Mouse (Mus musculus): ENCODE results near the gene Ube2q2. TPM values are rescaled to one million over a fixed set of nuclear protein-coding genes. Genes with fewer than 3 reads are reported as not detected.

Ube2q2 gene
- total and polyA plus RNA-seq, 3 experiments: 13.1 to 24.4 (median 24.1) TPM

DNA sequence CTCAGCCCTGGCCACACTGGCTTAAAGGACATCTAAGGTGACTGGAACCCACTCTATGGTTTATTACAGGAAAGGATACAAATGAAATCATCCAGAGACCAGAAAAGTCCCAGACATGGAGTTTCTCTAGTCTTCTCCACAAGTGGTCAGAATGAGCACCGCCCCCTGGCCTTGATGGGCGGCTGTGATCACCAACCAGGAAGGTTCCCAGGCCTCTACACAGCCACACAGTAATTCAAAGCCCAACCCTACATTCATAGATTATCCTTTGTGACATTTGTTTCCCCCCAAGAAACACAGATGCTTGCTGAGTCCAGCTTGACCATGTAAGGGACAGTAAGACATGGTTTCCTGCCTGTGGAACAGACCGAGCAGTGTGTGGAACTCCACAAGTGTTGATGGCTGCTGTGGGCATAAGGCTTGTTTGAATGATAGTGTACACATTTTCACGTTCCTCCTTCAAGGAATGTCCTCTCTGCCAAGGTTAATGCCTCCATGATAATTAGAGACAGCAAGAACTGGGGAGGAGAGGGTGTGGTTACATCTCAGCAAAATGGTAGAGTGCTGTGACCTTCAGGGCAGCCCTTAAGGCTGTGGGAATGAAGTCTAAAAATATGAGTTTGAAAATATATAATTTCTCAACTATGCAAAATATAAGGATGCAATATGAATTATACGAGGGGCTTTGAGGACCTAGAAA, 45.6 kb upstream of the Ube2q2 start:
- in situ Hi-C loops (cut with MboI; ENCODE audit: low pct_ligation_motif_present, low pct_unique_long_range_greater_than_20kb, low sequenced_read_pairs): loop anchor here (10.0 to 25.0 kb wide), 2 partner anchors 268 to 366 kb away; partner anchors contain the start of gene Wdr61
- Histone ChIP-seq H3K4me3 (replicated peaks in 1 of 3; ENCODE audit: low read depth in 2 of 3, low read length in 2 of 3, poor library complexity in 1 of 3) (no peak overlapping the region), H3K4me1 (ENCODE audit: control insufficient read depth in 1 of 2, insufficient read depth in 2 of 2) (peaks cover 0 to 8% of the 10 kb centered on the region in 2 experiments; a peak in 1 of 4 replicates), H3K9ac (ENCODE audit: insufficient read depth, low read depth) (no peak overlapping the region), H3K36me3 (replicated peaks in 1 of 2; ENCODE audit: control insufficient read depth in 1 of 2, insufficient read depth in 1 of 2, low read length in 1 of 2) (no peaks in the 10 kb centered on the region), H3K79me2 (replicated peaks; ENCODE audit: control insufficient read depth, extremely low read depth, insufficient read depth, poor library complexity, severe bottlenecking) (no peaks in the 10 kb centered on the region), H3K27me3 (replicated peaks) (no peaks in the 10 kb centered on the region), H3K27ac (ENCODE audit: insufficient read depth, low read depth) (no peak overlapping the region), H3K9me3 (replicated peaks; ENCODE audit: low read length) (no peaks in the 10 kb centered on the region), H3K4me2 (ENCODE audit: insufficient read depth, low read depth, poor library complexity, severe bottlenecking) (no peak overlapping the region)
- dilution Hi-C loops (cut with MboI; ENCODE audit: extremely low pct_ligation_motif_present, extremely low pct_unique_long_range_greater_than_20kb, low sequenced_read_pairs): no loop called here
- TF ChIP-seq ZMIZ1 (IDR thresholded peaks at IDR 0.05; ENCODE audit: low read depth, low read length): no peak
- no peak for TF ChIP-seq HCFC1 (IDR thresholded peaks at IDR 0.05; ENCODE audit: low read depth, low read length)
- TF ChIP-seq ZC3H11A (IDR thresholded peaks at IDR 0.05; ENCODE audit: low read depth, low read length): no peak
- no peak for TF ChIP-seq POLR2A (IDR thresholded peaks at IDR 0.05; ENCODE audit: low read depth, low read length)
- TF ChIP-seq MEF2A (IDR thresholded peaks at IDR 0.05; ENCODE audit: borderline replicate concordance, low read depth, low read length): no peak
- no peak for TF ChIP-seq E2F4 (IDR thresholded peaks at IDR 0.05; ENCODE audit: insufficient replicate concordance, low read depth, low read length)
- DNase-seq (ENCODE audit: extremely low read depth): no peak

- H3K4me3 ChIP-seq (replicated peaks in 1 of 3; ENCODE audit: low read depth in 2 of 3, low read length in 2 of 3, poor library complexity in 1 of 3): no peak overlapping the region
- H3K9ac ChIP-seq (ENCODE audit: insufficient read depth, low read depth): no peak overlapping the region
- H3K27ac ChIP-seq (ENCODE audit: insufficient read depth, low read depth): no peak overlapping the region
- H3K4me2 ChIP-seq (ENCODE audit: insufficient read depth, low read depth, poor library complexity, severe bottlenecking): no peak overlapping the region
- dilution Hi-C loops (cut with MboI; ENCODE audit: extremely low pct_ligation_motif_present, extremely low pct_unique_long_range_greater_than_20kb, low sequenced_read_pairs) (no loop called here), in situ Hi-C loops (cut with MboI; ENCODE audit: low pct_ligation_motif_present, low pct_unique_long_range_greater_than_20kb, low sequenced_read_pairs) (loop anchor here (5.0 to 25.0 kb wide), 2 partner anchors 202 to 373 kb away; partner anchors contain the start of gene Wdr61)
- H3K9me3 ChIP-seq (replicated peaks; ENCODE audit: low read length): no peaks in the 10 kb centered on the region
- peaks cover 5 to 30% of the 10 kb centered on the region in 2 experiments for H3K4me1 ChIP-seq (ENCODE audit: control insufficient read depth in 1 of 2, insufficient read depth in 2 of 2)
- H3K27me3 ChIP-seq (replicated peaks): no peaks in the 10 kb centered on the region
- H3K36me3 ChIP-seq (replicated peaks in 1 of 2; ENCODE audit: control insufficient read depth in 1 of 2, insufficient read depth in 1 of 2, low read length in 1 of 2): no peaks in the 10 kb centered on the region
- DNase-seq (ENCODE audit: extremely low read depth): peak; percentile 93
- H3K79me2 ChIP-seq (replicated peaks; ENCODE audit: control insufficient read depth, extremely low read depth, insufficient read depth, poor library complexity, severe bottlenecking): no peaks in the 10 kb centered on the region
- TF ChIP-seq CHD2 (IDR thresholded peaks at IDR 0.05; ENCODE audit: low read length): no peak
- TF ChIP-seq NRF1 (IDR thresholded peaks at IDR 0.05; ENCODE audit: low read depth, low read length): peak; percentile 38; the same call in 1 of the 2 replicates
- 0 out of 2 replicates have a peak, but pooled peaks have one; percentile 60 for TF ChIP-seq NELFE (IDR thresholded peaks at IDR 0.05; ENCODE audit: low read depth, low read length)
- peak; percentile 97 for TF ChIP-seq SMC3 (IDR thresholded peaks at IDR 0.05; ENCODE audit: low read depth, low read length)
- TF ChIP-seq CTCF (conservative IDR thresholded peaks at IDR 0.05 in 1 of 2, IDR thresholded peaks at IDR 0.05 in 1 of 2; ENCODE audit: low read depth in 2 of 2, low read length in 2 of 2): peak; percentile 18 to 98; a peak in 2 of 4 replicates
- TF ChIP-seq MEF2A (IDR thresholded peaks at IDR 0.05; ENCODE audit: borderline replicate concordance, low read depth, low read length): no peak
- TF ChIP-seq ELF1 (IDR thresholded peaks at IDR 0.05; ENCODE audit: low read depth, low read length): no peak
- TF ChIP-seq TCF12 (IDR thresholded peaks at IDR 0.05; ENCODE audit: low read depth, low read length): no peak
- TF ChIP-seq UBTF (IDR thresholded peaks at IDR 0.05; ENCODE audit: low read depth, low read length): no peak
- TF ChIP-seq HCFC1 (IDR thresholded peaks at IDR 0.05; ENCODE audit: low read depth, low read length): peak; percentile 27; the same call in 1 of the 2 replicates
- no peak for TF ChIP-seq MXI1 (IDR thresholded peaks at IDR 0.05; ENCODE audit: low read depth, low read length)
- peak; percentile 95 for TF ChIP-seq ZC3H11A (IDR thresholded peaks at IDR 0.05; ENCODE audit: low read depth, low read length)
- TF ChIP-seq MAFK (IDR thresholded peaks at IDR 0.05; ENCODE audit: insufficient replicate concordance, low read length): no peak
- TF ChIP-seq BHLHE40 (IDR thresholded peaks at IDR 0.05; ENCODE audit: low read depth, low read length): no peak
- TF ChIP-seq MYC (IDR thresholded peaks at IDR 0.05; ENCODE audit: low read depth, low read length): 0 out of 2 replicates have a peak, but pooled peaks have one; percentile 56
- peak; percentile 52; the same call in 1 of the 2 replicates for TF ChIP-seq IRF4 (IDR thresholded peaks at IDR 0.05; ENCODE audit: low read depth, low read length)
- no peak for TF ChIP-seq RCOR1 (conservative IDR thresholded peaks at IDR 0.05; ENCODE audit: low read depth, low read length)
- no peak for TF ChIP-seq E2F4 (IDR thresholded peaks at IDR 0.05; ENCODE audit: insufficient replicate concordance, low read depth, low read length)
- TF ChIP-seq MAX (IDR thresholded peaks at IDR 0.05; ENCODE audit: low read length): peak; percentile 36; the same call in 1 of the 2 replicates
- peak; percentile 86 for TF ChIP-seq MAZ (IDR thresholded peaks at IDR 0.05; ENCODE audit: low read depth, low read length)
- peak; percentile 5; the same call in 1 of the 2 replicates for TF ChIP-seq ZNF384 (IDR thresholded peaks at IDR 0.05; ENCODE audit: low read depth, low read length)
- no peak for TF ChIP-seq USF1 (IDR thresholded peaks at IDR 0.05; ENCODE audit: low read depth, low read length)
- TF ChIP-seq RAD21 (IDR thresholded peaks at IDR 0.05; ENCODE audit: low read depth, low read length): peak; percentile 95
- no peak for TF ChIP-seq JUN (IDR thresholded peaks at IDR 0.05; ENCODE audit: insufficient read depth, low read depth, low read length)
- no peak for TF ChIP-seq USF2 (conservative IDR thresholded peaks at IDR 0.05; ENCODE audit: low read depth, low read length)
- 0 out of 2 replicates have a peak, but pooled peaks have one; percentile 51 for TF ChIP-seq SIN3A (IDR thresholded peaks at IDR 0.05; ENCODE audit: low read length)
These were observed 38.4 kb upstream of the Ube2q2 start for GRCm38 (mm10) chr9:55110059-55110834.
